Mouse (Mus musculus): ENCODE measurements at regions not wholly inside any gene's neighbourhood (a gene's known extent, or its start where the extent isn't known, plus 50 kb on each side); places are given as distances from the start of the nearest gene placed in this dataset.
A peak's percentile ranks its signal among the peaks of the same experiment; 100 is the strongest.

- DNase-seq, result no peak
These were observed 105.2 kb downstream of the Lrig3 start for GRCm38 (mm10) chr10:126070984-126071713.

GRCm38 (mm10) chr10:126071714-126072057 lies 105.7 kb downstream of the Lrig3 start:
- no peak for DNase-seq

- DNase-seq, result no peak
These were observed 111.5 kb downstream of the Lrig3 start for GRCm38 (mm10) chr10:126077313-126077966.

GRCm38 (mm10) chr10:126082576-126082975 lies 116.6 kb downstream of the Lrig3 start:
- peak; percentile 8 for DNase-seq

GRCm38 (mm10) chr10:126086684-126087083 lies 120.7 kb downstream of the Lrig3 start:
- DNase-seq, result no peak

GRCm38 (mm10) chr10:126094238-126094880 lies 128.4 kb downstream of the Lrig3 start:
- no peak for DNase-seq

GRCm38 (mm10) chr10:126097896-126098295 lies 131.9 kb downstream of the Lrig3 start:
- DNase-seq, result no peak

- no peak for DNase-seq
These were observed 136.9 kb downstream of the Lrig3 start for GRCm38 (mm10) chr10:126102876-126103275.

GRCm38 (mm10) chr10:126113106-126113505 lies 147.1 kb downstream of the Lrig3 start:
- DNase-seq, result no peak

- DNase-seq, result no peak
These were observed 149.4 kb downstream of the Lrig3 start for GRCm38 (mm10) chr10:126115386-126115785.

- no peak for DNase-seq
These were observed 155.7 kb downstream of the Lrig3 start for GRCm38 (mm10) chr10:126121626-126122025.

- no peak for DNase-seq
These were observed 156.5 kb downstream of the Lrig3 start for GRCm38 (mm10) chr10:126122504-126122903.

- no peak for DNase-seq
These were observed 167.2 kb downstream of the Lrig3 start for GRCm38 (mm10) chr10:126133188-126133587.

- DNase-seq, result no peak
These were observed 168.0 kb downstream of the Lrig3 start for GRCm38 (mm10) chr10:126133957-126134356.

GRCm38 (mm10) chr10:126138585-126138984 lies 172.6 kb downstream of the Lrig3 start:
- DNase-seq, result no peak

- DNase-seq, result no peak
These were observed 175.6 kb downstream of the Lrig3 start for GRCm38 (mm10) chr10:126141586-126141985.

GRCm38 (mm10) chr10:126143833-126144232 lies 177.9 kb downstream of the Lrig3 start:
- no peak for DNase-seq

- DNase-seq, result no peak
These were observed 178.7 kb downstream of the Lrig3 start for GRCm38 (mm10) chr10:126144609-126145202.

GRCm38 (mm10) chr10:126157300-126157699 lies 191.3 kb downstream of the Lrig3 start:
- no peak for DNase-seq

- no peak for DNase-seq
These were observed 199.2 kb downstream of the Lrig3 start for GRCm38 (mm10) chr10:126165215-126165614.

GRCm38 (mm10) chr10:126169095-126169873 lies 203.3 kb downstream of the Lrig3 start:
- no peak for DNase-seq

GRCm38 (mm10) chr10:126169874-126170163 lies 203.9 kb downstream of the Lrig3 start:
- no peak for DNase-seq
